Mouse (Mus musculus) T-helper 17 cell (primary cell): ENCODE results near the gene Pls1.

ENCODE experiments used
- in situ Hi-C, 2 experiments: fragments of 300-600 bp; cut with MboI, MseI; formaldehyde crosslinking; loops; 1 replicate in 1 of 2; 2 replicates in 1 of 2; pipeline ENCODE4 v1.15.1; 2025; ENCODE audit warnings: high pct_unique_total_duplicates in 2 of 2

Gene Pls1

DNA sequence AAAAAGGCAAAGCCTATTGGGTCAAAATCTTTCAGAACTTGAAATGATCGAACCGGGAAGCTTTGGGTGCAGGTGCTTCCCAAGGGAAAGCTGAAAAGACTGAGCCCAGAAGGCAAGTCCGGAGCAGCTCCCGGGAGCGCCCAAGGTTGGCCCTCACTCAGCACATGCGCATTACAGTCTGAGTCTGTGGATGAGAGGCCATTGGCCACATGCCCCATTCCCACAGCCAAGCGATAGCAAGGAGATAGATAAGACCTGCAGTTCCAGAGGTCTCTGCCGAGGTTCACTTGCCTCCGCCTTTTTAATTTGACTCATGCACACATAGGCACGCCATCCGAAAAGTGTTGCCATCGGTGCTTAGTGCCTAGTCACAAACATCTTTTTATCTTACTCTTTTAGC is 39.7 kb downstream of the Pls1 start:
- in situ Hi-C loops = no loop called here

DNA sequence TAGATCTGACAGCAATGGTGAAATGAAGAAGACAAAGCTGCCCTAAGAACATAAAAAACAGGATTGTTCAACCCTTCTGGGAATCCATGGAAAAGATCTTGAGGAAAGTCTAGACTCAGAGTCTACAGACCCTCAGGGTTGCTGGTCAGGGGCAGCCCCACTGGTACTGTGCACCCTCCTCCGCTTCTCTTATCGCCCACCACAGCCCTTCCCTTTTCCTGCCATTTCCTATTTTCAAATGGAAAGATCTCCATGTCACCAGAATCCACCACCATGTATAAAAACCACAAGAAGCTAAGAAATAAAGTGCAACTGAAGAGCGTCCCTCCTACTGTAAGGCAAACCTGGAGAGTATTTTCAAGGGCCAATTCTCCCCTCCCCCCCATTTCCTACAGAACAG is 41.3 kb downstream of the Pls1 start:
- in situ Hi-C loops = no loop called here

DNA sequence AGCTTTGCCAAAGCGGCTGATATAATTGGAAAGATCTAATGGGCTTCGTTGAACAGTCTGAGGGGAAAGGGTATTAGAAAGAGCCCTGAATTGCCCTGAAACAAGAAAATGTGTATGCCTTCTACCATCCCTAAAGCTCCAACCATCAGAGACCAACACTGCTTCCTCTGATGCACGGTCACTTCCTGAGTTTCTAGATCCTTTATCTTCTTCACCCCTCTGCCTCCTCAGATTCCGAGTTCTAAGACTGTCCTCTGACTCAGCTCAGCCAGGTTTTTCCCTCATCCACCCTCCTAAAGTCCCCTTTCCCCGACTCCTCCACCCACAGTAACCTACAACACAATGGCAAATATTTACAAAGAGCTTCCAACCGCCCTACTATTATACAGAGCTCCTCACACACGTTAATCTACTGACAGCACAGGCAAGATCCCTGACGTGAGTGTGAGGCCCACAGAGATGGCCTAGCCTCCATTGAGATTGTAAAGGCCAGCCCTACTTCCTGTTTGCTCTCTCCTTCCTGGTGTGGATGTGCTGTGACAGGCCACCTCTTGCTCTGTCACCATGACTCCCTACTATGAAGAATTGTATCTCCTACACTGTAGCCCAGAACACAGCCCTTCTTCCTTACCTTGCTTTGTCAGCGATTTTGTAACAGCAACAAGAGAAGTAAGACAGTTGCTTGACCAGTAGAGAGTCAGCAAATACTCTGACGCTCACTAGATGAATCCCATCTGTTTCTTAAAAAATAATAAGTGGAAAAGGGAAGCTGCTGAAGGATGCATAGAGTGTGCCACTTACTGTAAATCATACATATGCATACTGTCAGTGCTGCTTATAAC is 43.3 kb downstream of the Pls1 start:
- in situ Hi-C loops = no loop called here

DNA sequence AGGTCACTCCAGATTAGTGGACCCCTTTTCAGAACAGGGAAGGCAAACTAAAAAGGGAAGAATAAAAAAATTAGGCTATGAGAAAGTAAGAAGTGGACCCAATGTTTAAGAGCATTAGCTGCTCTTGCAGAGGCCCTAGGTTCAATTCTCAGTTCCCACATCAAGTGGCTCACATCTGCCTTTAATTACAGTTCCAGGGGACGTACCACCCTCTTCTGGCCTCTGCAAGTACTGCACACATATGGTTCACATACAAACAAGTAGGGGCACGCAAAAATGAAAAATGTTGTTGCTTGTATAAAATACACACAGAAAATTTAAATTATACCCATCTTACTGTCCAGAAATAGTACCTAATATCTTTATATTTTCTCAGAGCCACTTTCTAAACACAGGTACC is 48.8 kb downstream of the Pls1 start:
- in situ Hi-C loops = no loop called here

DNA sequence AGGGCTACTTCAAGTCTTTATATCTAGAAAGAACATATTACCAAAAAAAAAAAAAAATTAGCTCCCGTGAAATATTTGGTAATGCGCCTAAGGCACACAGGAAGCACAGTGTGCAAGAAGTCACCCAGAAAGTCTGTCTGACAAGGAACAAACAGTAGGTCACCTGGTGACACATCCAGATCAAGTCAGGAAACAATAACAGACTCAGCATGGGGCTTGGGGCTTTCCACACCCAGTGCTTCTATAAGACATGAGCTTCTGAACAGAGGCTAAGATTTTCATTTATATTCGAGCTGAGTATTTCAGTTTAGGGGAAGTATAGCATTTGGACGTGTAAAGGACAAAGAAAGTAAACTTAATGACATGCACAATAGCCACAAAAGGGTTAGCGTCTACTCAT is 49.3 kb downstream of the Pls1 start:
- in situ Hi-C loops = no loop called here

DNA sequence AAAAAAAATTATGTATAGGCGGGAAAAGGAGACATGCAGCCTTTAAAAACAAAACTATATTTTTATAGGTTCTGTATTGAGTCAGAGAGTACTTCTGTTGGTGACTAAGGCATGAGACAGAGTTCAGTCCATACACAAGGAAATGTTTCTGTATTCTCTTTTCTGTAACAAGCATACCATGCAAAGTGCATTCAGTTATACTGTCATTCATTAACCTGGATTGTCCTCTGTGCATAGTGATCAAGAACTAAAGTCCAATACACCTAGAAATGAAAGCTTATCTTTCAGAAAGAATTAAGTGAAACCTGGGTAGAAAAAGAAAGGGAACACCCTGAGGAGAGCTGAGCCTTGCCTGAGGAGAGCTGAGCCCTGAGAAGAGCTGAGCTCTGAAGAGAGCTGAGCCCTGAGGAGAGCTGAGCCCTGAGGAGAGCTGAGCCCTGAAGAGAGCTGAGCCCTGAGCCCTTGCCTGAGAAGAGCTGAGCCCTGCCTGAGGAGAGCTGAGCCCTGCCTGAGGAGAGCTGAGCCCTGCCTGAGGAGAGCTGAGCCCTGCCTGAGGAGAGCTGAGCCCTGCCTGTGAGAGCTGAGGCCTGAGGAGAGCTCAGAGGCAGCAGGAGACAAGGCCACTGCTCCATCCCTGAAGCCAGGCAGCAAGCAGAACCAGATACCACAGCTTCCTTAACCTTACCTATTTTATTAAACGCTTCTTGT is 49.9 kb downstream of the Pls1 start:
- in situ Hi-C loops = no loop called here

DNA sequence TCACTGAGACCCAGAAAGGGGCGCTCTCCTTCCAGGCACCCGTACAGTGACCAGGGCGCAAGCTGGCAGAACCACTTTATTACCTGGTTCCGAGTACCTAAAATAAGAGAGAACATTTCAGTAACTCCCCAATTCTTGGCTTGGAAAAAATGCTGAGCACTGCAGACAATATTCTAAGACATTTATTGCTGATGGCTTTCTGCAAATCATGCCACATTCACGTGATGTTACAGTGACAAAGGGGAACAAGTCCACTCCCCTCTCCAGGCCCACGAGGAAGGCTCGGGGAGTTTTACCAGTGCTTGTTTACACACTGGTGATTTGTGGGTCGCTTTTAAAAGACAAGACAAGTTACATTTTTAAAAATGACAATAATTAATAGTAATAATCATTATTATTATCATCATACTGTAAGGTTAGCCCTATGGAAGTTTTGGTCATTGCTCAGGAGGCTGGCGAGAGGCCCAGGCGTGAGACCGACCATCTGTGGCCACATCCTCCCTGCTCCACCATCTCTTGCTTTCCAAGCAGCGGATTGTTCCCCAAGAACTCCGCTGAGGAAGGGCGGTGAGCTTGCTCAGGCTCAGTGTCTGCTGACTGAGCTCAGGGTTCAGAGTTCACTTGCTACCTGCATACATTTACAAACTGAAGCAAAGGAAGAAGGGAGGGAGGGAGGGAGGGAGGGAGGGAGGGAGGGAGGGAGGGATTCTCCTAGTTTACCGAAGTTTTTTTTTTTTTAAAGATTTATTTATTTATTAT is 50.9 kb downstream of the Pls1 start:
- in situ Hi-C loops = no loop called here

DNA sequence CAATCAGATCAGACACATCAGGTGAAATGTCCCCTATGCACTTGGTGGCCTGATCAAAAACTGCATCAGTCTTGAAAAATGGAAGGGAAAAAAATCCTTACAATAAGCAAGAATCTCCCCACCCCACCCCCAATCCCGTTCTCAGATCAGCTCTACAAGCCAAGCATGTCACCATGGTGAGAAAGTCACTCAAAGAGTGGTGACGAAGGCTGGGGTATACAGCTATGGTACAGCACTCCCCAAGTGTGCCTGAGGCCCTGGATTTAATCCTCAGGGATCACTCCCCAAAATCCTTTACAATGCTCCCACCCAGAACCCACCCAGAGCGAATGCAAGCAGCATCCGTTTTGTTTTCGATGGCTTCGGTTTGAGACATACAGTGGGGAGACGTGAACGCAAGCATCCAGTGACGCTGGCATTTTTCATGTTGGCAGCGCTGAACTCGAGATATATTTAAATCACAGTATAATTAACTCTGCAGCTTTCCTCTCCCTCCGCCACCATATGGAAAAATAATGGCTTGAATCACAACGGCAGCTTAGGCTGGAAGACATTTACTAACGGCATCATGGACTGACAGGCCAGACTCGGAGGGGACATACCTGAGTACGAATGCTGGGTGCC is 60.1 kb downstream of the Pls1 start:
- in situ Hi-C loops = no loop called here

DNA sequence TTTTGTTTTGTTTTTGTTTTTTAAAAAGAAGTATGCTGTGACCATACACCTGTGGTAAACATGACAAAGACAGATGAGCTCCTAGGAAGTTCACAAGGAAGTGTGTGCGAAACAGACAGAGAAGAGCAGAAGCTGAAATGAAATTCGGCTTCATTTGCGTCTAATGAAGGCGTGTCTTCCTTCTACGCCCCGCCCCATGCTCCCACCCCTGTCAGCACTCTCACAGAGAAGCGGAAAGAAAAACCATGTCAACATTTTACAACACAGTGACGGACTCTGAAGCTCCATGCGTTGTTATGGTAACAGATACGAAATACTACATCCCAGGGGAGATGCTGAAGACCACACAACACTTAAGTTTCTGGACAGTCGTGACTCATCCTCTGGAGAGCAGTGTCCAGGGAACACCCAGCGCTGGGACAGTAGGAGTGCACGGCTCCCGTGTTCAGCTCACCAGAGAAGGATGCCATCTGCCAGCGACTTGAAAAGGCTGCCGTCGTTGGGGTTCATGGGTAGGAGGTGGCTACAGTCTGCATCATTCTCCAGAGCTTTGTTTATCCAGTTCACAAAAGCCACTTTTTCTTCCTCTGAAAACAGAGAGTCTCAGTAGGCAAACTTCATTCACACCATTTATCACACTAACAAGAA is 61.3 kb downstream of the Pls1 start:
- in situ Hi-C loops = no loop called here

DNA sequence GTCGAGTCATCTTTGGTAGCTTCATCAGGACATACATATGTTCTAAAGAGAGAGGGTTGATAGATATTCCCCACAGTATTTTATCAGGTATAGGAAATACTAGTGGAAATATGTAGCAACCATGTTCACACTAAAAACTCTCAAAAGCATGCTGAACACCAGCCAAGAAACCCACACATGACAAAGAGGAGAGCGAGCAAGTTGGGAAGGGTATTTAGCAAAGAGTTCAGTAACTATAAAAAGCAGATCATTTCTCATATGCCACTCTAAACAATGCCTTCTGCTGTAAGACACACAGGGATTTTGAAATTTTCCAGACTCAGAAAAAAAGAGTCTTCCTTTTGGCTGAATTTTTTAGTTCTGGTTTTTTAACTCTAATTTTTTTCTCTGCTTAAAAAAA is 73.4 kb downstream of the Pls1 start:
- in situ Hi-C loops = no loop called here

DNA sequence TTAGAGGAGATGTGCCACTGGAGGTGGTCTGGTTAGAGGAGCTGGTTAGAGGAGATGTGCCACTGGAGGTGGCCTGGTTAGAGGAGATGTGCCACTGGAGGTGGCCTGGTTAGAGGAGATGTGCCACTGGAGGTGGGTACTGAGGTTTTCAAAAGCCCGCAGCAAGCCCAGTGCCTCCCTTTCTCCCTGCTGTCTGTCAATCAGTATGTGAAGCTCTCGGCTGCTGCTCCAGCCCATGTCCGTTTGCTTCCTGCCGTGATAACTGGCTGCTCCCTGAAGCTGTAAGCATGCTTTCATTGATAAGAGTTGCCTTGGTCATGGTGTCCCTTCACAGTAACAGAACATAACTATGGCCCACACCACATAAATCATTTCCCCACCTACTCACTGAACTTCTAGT is 81.9 kb downstream of the Pls1 start:
- in situ Hi-C loops = no loop called here

DNA sequence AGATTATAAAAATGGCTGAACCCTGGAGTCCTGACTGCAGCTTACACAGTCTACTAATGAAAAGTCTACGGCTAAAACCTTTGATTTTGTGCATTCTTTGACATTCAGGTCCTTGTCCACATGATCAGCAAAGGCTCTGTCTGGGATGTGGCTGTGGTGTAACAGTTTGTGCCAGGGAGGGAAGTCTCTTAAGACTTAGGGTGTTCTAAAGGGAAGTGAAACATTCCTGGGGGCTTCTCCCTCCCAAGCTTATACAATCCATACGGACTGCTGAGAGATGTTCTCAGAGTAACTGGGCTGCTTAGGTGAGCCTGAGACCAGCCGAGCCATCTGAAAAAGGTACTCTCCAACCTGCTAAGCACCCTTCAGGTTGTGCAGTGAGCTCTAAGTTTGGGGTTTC is 82.9 kb downstream of the Pls1 start:
- in situ Hi-C loops = no loop called here

DNA sequence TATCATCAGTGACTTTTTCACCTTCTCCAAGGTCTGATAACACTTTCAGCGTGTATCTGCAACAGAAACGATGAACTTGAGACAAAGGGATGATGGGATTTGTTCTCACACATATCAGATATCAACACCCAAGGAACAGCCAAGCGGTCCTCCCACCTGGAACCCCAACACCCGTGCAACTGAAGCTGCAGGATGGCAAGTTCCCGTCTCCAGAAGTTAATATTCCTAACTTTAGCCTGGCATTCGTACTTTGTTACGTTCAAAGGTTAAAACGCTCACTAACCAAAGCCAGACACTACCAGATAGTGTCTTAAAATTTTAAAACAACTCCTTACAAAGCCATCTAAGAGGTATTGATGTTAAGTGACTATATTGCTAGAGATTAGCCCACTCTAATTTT is 83.7 kb downstream of the Pls1 start:
- in situ Hi-C loops = no loop called here

DNA sequence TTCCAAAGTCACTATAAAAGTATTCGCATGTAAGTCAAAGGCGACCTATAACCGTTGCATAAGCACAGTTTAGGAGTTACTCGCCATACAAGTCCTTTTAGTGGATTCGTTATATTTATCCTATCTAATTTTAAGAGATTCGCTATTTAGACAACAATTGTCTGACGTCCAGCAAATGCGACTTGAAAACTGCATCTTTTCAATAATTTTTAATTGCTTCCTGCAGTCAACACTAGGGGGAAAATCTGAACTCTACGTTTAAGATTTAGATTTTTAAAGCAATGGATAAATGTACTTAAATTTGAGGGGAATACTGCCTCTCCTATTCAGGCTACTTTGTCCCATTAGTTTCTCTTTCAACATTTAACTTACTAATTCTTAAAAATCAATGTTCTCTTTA is 94.4 kb downstream of the Pls1 start:
- in situ Hi-C loops = no loop called here

DNA sequence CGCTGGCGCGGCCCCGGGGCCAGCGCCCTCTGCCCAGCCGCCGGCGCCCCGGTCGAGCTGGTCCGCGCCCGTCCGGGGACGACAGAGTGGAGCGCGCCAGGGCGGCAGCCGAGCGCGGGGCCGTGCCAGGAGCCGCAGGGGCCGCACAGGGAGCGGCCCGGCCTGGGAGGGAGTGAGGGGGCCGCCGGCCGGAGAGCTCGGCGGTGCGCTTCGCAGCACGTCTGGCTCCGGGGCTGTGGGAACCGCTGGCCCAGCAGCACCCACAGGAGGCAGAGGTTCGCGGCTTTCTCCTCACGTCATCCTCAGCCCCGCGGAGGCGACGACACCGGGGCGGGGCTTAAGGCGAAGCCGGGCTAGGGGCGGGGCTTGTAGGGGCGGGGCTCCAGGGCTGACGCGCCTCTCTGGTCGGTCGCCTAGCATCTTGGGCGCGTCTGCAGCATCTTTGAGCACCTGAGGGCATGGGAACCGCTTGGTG is 95.0 kb downstream of the Pls1 start, which contains the start of gene Trpc1:
Trpc1 (minus strand) TSS at position 339 of the 475 bp plus-strand sequence.
- in situ Hi-C loops = no loop called here

DNA sequence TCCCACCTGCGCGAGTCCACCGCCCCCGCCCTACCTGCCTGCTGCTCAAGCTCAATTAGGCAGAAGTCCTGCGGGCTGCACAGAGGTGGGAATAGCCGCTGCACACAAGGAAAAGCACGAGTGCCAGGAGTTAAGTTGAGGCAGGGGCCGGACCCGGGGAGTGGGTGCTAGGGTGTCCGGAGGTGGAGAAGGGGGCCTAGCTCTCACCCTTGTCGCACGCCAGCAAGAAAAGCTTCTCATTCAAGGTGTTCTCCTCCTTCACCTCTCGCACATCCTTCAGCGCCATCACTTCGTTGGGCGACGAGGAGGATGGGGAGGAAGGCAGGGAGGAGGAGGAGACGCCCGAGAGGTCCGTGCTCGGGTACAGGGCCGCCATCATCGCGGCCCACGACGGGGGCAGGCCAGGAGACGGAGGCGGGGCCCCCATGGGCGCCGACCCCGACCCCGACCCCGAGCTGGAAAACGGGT is 95.6 kb downstream of the Pls1 start:
- in situ Hi-C loops = loop anchor here in 1 of 2 experiments (5.0 kb wide), 1 partner anchor 93 kb away; no protein-coding TSS in a partner anchor

DNA sequence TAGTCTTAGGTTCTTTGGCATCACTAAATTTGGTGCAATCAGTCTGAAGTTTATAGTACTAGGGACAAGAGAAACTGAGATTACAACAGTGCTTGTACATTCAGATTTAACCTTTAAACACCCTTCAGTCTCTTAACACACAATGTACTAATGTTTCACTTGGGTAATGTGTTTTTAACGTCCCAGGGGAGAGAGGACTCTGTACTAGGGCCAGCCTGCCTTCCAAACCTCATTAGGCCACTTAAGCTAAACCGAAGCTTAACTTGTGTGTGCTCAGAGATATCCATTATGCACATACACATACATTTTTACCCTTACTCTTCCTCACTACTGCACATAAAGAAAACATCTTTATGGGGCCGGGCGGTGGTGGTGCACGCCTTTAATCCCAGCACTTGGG is 97.8 kb downstream of the Pls1 start:
- in situ Hi-C loops = loop anchor here in 1 of 2 experiments (5.0 kb wide), 1 partner anchor 95 kb away; no protein-coding TSS in a partner anchor

DNA sequence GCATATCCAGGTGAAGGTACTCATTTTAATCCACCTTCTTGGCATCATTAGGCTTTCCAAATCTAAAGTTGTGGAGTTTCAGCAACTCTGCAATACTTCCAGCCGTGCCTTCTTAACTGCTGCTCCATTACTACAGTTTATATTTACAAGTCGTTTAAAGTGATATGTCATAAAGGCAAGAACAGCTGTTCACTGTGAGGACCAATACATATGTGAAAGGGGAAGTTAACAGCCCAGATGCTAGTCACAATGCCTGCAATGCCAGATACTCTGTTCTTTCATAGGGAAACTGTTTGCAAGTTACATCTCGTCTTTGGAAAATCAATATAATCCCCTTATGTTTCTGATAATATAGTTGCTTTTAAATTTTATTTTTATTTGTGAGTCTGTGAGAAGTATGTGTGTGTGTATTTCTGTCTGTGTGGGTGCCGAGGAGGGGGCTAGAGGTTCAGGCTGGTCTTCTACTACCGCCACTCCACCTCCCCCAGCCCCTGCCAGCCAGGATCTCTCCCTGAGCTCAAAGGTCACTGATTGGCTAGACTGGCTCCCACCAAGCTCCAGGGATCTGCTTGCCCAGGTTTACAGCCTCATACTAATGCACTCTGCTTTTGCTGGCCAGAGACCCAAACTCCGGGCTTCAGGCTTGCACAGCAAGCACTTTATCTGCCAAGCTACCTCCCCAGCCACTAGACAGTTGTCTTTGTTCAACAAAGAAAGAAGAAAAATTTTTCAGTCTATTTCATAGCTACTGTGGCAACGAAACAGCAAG is 100.1 kb downstream of the Pls1 start:
- in situ Hi-C loops = loop anchor here in 1 of 2 experiments (5.0 kb wide), 1 partner anchor 97 kb away; no protein-coding TSS in a partner anchor

DNA sequence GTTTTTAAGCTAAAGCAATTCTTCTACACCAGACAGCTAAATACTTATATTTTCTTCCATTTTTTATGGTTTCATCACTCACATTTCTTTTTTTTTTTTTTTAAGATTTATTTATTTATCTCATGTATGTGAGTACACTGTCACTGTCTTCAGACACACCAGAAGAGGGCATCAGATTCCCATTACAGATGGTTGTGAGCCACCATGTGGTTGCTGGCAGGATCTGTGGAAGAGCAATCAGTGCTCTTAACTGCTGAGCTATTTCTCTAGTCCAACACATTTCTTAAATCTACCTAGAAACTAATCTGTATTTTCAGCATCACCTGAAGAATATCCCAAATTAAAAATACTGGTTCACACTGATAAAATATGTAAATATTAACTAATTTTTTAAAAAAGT is 108.9 kb downstream of the Pls1 start:
- in situ Hi-C loops = no loop called here

DNA sequence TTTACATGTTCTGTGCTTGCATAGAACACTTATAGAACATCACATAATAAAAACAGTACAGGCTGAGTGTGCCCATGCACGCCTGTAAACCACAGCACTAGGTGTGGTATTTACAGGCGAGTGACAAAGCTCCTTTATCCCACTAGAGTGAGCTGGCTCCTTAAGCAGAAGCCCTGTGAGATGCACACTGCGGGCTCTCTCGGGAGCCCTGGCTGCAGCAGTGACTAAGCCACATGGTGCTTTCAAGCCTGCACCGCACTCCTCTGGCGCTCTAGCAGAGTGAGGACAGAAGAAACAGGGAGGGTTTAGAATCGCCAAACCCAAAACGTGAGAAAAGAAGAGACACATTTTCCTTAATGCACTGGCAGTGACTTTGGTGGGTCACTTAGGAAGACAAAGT is 132.5 kb downstream of the Pls1 start:
- in situ Hi-C loops = no loop called here
